Mouse (Mus musculus) hindbrain, embryonic 15.5 days (tissue): Measurements from ENCODE around the gene Nos1. TPM values are rescaled to one million over a fixed set of nuclear protein-coding genes. Genes with fewer than 3 reads are reported as not detected.

Experiments
- ATAC-seq: fragments of 200-750 bp; cut with Nextera tagmentation; 2 replicates; pipeline ENCODE4 v1.8.0; 2017; ENCODE audit warnings: low read depth, moderate number of reproducible peaks, moderate TSS enrichment; ENCODE audit not compliant: low FRiP score
- H3K27ac ChIP-seq: fragments of 300-500 bp; sonication (generic); replicated peaks from 2 replicates; pipeline ENCODE4 v1.5.1; 2015; ENCODE audit warnings: mild to moderate bottlenecking, inconsistent platforms
- H3K27me3 ChIP-seq: fragments of 300-500 bp; sonication (generic); 2 replicates; pipeline ENCODE4 v1.6.1; 2015; ENCODE audit warnings: control low read depth, inconsistent platforms
- H3K36me3 ChIP-seq: fragments of 300-500 bp; sonication (generic); 2 replicates; pipeline ENCODE4 v1.6.1; 2015; ENCODE audit warnings: control low read depth, inconsistent platforms
- H3K4me1 ChIP-seq: fragments of 300-500 bp; sonication (generic); replicated peaks from 2 replicates; pipeline ENCODE4 v1.6.1; 2015; ENCODE audit warnings: control low read depth, inconsistent platforms
- H3K4me2 ChIP-seq: fragments of 300-500 bp; sonication (generic); 2 replicates; pipeline ENCODE4 v1.6.1; 2015; ENCODE audit warnings: moderate library complexity, mild to moderate bottlenecking, inconsistent platforms
- H3K4me3 ChIP-seq: fragments of 300-500 bp; sonication (generic); 2 replicates; pipeline ENCODE4 v1.5.1; 2015; ENCODE audit warnings: mild to moderate bottlenecking, inconsistent platforms
- H3K9ac ChIP-seq: fragments of 300-500 bp; sonication (generic); 2 replicates; pipeline ENCODE4 v1.6.1; 2015; ENCODE audit warnings: inconsistent platforms
- H3K9me3 ChIP-seq: fragments of 300-500 bp; sonication (generic); 2 replicates; pipeline ENCODE4 v1.6.1; 2016; ENCODE audit warnings: control low read depth, inconsistent platforms
- WGBS: fragments of 180-500 bp; shearing (Covaris S2); methylation state at CpG from one replicate; pipeline ENCODE4 v1.1.7; 2015; 5-methylcytosine and 5-hydroxymethylcytosine counted together
- polyA plus RNA-seq: library from polyadenylated mRNA; unstranded; fragments of >200 nt; fragmentation: Nextera tagmentation; extraction: Ambion mirVana; gene quantifications from 2 replicates; pipeline ENCODE4 v1.2.1, GENCODE M21; 2015

Gene Nos1
- polyA plus RNA-seq, 1 experiment from 2014 or later, result 2.6 TPM

DNA sequence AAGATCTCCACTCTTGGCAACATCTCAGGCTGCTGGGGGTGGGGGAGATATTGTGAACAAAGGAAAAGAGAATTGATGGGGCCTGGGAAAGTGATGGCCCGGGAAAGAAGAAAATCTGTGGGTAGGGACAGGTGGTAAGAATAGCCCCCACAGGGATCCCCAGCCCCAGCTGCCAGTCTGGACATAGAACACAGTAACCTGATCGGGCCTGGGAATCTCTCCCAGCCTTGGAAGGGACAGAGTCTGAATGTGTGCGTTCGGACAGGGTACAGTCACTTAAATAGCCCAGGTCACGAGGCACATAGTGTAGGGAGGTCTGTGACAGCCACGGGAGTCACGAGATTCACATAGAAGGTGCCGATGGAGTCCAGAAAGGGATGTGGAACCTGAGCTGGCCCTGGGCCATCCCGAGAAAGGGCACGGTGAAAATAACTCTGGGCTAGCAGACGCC, 21.3 kb downstream of the Nos1 start:
- H3K27me3 ChIP-seq, result no peaks in the 10 kb centered on the region
- H3K9me3 ChIP-seq, result no peaks in the 10 kb centered on the region
- WGBS, result 83% methylated on average over 11 of the region's 11 CpGs
- no peak overlapping the region for H3K27ac ChIP-seq
- no peak overlapping the region for H3K4me2 ChIP-seq
- H3K36me3 ChIP-seq, result no peaks in the 10 kb centered on the region
- H3K4me3 ChIP-seq, result no peak overlapping the region
- no peak for ATAC-seq
- H3K9ac ChIP-seq, result no peak overlapping the region
- no peaks in the 10 kb centered on the region for H3K4me1 ChIP-seq

DNA sequence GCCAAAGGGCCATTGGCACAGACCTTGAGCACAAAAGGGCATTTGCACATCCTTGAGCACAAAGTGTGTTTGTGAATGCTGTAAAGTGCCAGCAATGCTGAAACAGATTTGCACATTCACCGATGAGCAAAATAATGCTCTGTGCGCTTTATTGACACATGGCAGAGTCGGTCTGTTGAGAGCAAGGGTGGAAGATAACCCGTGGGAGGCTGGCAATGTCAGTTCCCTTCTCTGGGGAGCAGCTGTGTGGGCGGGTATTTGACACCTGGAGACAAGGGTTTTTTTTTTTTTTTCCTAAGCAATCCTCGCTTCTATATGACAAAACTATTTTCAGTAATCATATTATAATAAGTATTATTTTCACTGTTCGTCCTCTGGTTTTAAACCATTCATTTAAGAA, 22.7 kb downstream of the Nos1 start:
- Histone ChIP-seq H3K4me1 (no peaks in the 10 kb centered on the region), H3K27me3 (no peaks in the 10 kb centered on the region), H3K4me3 (no peak overlapping the region), H3K4me2 (no peak overlapping the region), H3K9ac (no peak overlapping the region), H3K9me3 (no peaks in the 10 kb centered on the region), H3K36me3 (no peaks in the 10 kb centered on the region), H3K27ac (no peak overlapping the region)
- WGBS, result 73% methylated on average over 7 of the region's 7 CpGs
- no peak for ATAC-seq

DNA sequence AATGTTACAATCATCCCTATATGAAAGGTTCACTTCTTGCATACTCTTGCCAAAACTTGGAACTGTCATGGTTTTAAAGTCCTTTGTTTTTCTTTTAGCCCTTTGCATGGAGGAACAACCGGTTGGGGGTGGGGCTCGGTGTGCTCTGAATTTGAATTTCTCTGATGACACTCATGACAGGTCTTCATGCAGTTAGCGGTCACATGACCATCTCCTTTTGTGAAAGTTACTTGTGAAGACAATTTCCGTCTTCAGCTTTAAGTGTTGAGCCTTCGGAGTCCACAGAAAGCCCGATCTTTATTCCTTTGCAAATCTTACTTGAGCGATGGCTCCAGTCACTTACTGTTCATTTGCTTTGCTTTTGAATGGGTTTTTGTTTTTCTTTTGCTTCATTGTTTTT, 30.1 kb downstream of the Nos1 start:
- Histone ChIP-seq H3K27me3 (no peaks in the 10 kb centered on the region), H3K9ac (no peak overlapping the region), H3K27ac (no peak overlapping the region), H3K4me3 (no peak overlapping the region), H3K4me1 (no peaks in the 10 kb centered on the region), H3K9me3 (no peaks in the 10 kb centered on the region), H3K36me3 (no peaks in the 10 kb centered on the region), H3K4me2 (no peak overlapping the region)
- WGBS, result 91% methylated on average over 7 of the region's 7 CpGs
- no peak for ATAC-seq

DNA sequence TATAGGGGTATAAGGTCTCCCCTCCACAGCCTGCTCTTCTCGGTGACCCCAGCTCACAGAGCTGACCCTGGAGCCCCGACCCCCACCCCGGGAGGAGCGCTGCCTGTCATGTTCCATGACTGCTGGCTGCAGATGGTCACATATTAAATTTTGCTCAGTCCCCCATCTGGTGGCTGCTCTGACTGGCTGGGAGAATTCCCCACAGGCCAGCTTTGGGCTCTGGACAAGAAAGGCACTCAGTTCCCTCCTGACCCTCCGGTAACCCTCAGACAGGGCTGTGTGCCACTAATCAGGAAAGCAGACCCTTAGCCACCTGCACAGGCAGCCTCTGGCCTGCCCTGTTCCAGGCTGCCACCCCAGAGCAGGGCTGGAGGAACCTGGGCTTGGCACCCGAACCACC, 38.0 kb downstream of the Nos1 start:
- WGBS, result 66% methylated on average over 6 of the region's 6 CpGs
- H3K4me1 ChIP-seq, result no peaks in the 10 kb centered on the region
- no peak overlapping the region for H3K27ac ChIP-seq
- no peaks in the 10 kb centered on the region for H3K27me3 ChIP-seq
- H3K9me3 ChIP-seq, result no peaks in the 10 kb centered on the region
- no peaks in the 10 kb centered on the region for H3K36me3 ChIP-seq
- ATAC-seq, result no peak
- no peak overlapping the region for H3K4me3 ChIP-seq
- no peak overlapping the region for H3K9ac ChIP-seq
- no peak overlapping the region for H3K4me2 ChIP-seq

DNA sequence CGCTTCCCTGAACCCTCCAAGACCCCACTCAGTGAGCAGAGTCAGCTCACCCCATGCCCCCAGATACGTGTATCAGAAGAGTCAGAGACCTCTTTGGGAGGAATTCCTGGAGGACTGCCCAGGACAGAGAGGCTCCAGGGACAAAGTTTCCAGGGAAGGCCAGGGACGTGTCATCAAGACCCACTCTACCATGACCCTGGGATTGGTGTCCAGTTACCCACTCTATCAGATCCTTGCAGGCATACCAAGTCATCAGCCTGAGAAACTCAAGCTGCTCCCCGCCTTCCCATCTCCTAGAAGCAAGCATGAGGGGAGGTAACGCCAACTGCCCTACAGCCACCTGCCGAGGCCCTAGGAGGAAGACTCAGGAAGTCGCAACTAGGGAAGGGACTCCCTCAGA, 39.6 kb downstream of the Nos1 start:
- Histone ChIP-seq H3K9me3 (no peaks in the 10 kb centered on the region), H3K36me3 (no peaks in the 10 kb centered on the region), H3K27me3 (no peaks in the 10 kb centered on the region), H3K4me2 (no peak overlapping the region), H3K4me1 (no peaks in the 10 kb centered on the region), H3K4me3 (no peak overlapping the region), H3K9ac (no peak overlapping the region), H3K27ac (no peak overlapping the region)
- WGBS, result 77% methylated on average over 7 of the region's 7 CpGs
- no peak for ATAC-seq

DNA sequence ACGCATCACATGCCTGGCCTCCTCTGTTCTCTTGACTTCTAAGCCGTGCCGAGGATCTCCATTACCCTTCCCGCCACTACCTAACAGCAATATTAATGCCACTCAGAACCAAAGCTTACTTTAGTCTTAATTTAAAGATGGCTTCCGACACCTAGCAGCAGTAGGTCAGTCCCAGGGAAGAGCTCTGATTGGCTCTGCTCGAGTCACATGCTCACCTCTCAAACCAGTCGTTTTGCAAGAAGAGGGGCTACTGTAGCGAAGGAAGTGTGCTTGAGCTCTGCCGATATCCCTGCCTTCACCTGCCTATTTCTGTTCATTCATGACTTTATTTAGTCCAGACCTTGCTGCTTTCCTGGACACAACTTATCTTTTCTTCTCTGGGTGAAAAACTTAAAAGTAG, 43.0 kb downstream of the Nos1 start:
- H3K9me3 ChIP-seq, result no peaks in the 10 kb centered on the region
- WGBS, result 95% methylated on average over 9 of the region's 9 CpGs
- ATAC-seq, result no peak
- H3K4me1 ChIP-seq, result no peaks in the 10 kb centered on the region
- no peaks in the 10 kb centered on the region for H3K36me3 ChIP-seq
- H3K4me2 ChIP-seq, result no peak overlapping the region
- H3K27ac ChIP-seq, result no peak overlapping the region
- H3K9ac ChIP-seq, result no peak overlapping the region
- no peak overlapping the region for H3K4me3 ChIP-seq
- H3K27me3 ChIP-seq, result no peaks in the 10 kb centered on the region

DNA sequence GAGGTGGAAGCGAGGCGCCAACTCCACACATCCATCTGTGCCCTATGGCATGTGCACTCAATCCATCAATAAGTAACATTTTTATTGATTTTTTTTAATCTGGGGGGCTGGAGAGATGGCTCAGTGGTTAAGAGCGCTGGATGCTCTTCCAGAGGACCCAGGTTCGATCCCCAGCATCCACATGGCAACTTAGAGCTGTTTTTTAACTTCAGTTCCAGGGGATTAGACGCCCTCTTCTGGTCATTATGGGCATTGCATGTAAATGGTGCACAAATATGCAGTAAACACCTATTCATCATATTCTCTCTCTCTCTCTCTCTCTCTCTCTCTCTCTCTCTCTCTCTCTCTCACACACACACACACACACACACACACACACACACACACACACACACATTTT, 43.7 kb downstream of the Nos1 start:
- Histone ChIP-seq H3K27ac (no peak overlapping the region), H3K27me3 (no peaks in the 10 kb centered on the region), H3K4me1 (no peaks in the 10 kb centered on the region), H3K36me3 (no peaks in the 10 kb centered on the region), H3K4me3 (no peak overlapping the region), H3K4me2 (no peak overlapping the region), H3K9ac (no peak overlapping the region), H3K9me3 (no peaks in the 10 kb centered on the region)
- no peak for ATAC-seq
- 79% methylated on average over 5 of the region's 5 CpGs for WGBS

DNA sequence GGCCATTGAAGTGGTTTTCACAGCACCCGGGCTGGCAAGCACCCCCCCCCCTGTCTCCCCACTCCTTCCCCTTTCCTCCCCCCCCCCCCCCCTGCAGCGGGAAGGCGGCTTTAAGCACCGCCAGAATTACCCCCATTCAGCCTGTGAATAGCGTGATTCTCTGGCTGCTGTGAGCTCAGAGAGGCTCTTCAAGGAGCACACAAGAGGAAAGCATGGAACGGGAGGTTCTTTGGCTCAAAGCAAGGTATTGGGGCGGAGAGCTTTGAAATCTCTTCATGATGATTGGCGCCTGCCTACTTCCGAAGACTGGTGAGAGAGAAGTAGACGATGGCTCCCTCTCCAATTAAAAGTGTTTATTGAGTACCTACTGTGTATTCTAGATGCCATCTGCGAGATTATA, 44.5 kb downstream of the Nos1 start:
- no peak overlapping the region for H3K4me3 ChIP-seq
- no peak overlapping the region for H3K4me2 ChIP-seq
- H3K4me1 ChIP-seq, result no peaks in the 10 kb centered on the region
- H3K27ac ChIP-seq, result no peak overlapping the region
- no peak for ATAC-seq
- no peak overlapping the region for H3K9ac ChIP-seq
- H3K27me3 ChIP-seq, result no peaks in the 10 kb centered on the region
- 71% methylated on average over 10 of the region's 11 CpGs for WGBS
- no peaks in the 10 kb centered on the region for H3K9me3 ChIP-seq
- H3K36me3 ChIP-seq, result no peaks in the 10 kb centered on the region

DNA sequence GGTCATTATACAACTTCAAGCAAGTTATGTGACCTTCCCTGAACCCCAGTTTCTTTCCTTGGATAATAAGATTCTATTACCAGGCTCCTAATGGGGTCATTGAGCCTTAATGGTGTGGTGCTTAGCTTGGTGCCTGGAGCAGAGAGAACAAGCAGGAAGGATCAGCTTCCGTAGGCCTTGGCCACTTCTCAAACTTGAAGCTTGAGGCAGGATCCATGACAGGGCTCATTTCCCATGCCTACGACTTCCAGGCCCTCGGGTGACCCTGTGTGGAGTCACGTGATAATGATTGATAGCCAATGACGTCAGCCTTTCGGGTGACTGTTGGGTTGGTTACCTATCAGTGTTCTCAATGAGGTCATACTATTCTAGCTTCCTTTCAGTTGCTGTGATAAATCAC, 46.5 kb downstream of the Nos1 start:
- 80% methylated on average over 6 of the region's 6 CpGs for WGBS
- no peaks in the 10 kb centered on the region for H3K4me1 ChIP-seq
- no peak for ATAC-seq

DNA sequence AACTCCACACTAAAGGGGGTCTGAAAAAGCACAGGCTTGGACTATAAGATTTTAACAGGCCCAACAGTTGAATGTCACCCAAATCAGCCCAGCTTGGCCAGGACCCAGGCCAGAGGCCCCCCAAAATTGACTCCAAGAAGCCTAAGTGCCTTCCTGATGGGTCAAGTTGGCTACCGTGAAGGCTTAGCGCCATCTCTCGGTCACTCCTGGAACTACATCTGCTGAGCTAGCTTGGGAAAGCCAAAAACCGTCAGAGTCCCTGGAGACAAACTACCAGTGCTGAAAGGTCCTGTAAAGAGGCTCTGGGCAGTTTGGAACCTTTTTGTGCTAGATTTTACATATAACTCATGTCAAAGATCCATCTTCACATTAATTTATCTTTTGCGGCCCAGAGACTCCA, 56.1 kb downstream of the Nos1 start:
- Histone ChIP-seq H3K36me3 (no peaks in the 10 kb centered on the region), H3K4me2 (no peak overlapping the region), H3K4me3 (no peak overlapping the region), H3K9me3 (no peaks in the 10 kb centered on the region), H3K27me3 (peaks cover 18% of the 10 kb centered on the region), H3K9ac (no peak overlapping the region), H3K27ac (no peak overlapping the region), H3K4me1 (peaks cover 27% of the 10 kb centered on the region)
- WGBS, result 12% methylated on average over 5 of the region's 5 CpGs
- no peak for ATAC-seq

More for the DNA sequence above, 46.5 kb downstream of the Nos1 start:
- H3K36me3 ChIP-seq, result no peaks in the 10 kb centered on the region
- no peaks in the 10 kb centered on the region for H3K9me3 ChIP-seq
- H3K4me2 ChIP-seq, result no peak overlapping the region
- H3K9ac ChIP-seq, result no peak overlapping the region
- no peak overlapping the region for H3K27ac ChIP-seq
- no peaks in the 10 kb centered on the region for H3K27me3 ChIP-seq
- H3K4me3 ChIP-seq, result no peak overlapping the region

DNA sequence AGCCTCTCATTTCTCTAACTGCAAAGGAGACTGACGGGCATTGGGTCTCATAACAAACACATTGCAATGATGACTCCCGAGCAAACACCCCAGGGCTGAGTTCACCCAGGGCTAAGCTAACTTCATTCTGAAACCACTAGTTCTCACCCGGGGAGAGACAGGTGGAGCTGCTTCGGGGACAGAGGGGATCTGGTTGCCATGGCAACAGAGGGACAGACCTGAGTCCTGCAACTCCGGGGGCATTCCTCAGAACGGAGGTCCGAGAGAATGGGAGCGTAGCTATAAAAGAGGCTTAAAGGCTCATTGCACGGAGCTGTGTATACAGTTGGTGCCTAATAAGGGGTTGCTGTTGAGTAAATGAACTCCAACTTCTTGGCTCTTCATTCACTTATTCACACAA, 56.9 kb downstream of the Nos1 start:
- H3K9me3 ChIP-seq, result no peaks in the 10 kb centered on the region
- H3K27me3 ChIP-seq, result peaks cover 26% of the 10 kb centered on the region
- H3K4me3 ChIP-seq, result no peak overlapping the region
- peaks cover 35% of the 10 kb centered on the region for H3K4me1 ChIP-seq
- no peaks in the 10 kb centered on the region for H3K36me3 ChIP-seq
- no peak overlapping the region for H3K9ac ChIP-seq
- no peak overlapping the region for H3K27ac ChIP-seq
- no peak for ATAC-seq
- 11% methylated on average over 9 of the region's 9 CpGs for WGBS
- no peak overlapping the region for H3K4me2 ChIP-seq

DNA sequence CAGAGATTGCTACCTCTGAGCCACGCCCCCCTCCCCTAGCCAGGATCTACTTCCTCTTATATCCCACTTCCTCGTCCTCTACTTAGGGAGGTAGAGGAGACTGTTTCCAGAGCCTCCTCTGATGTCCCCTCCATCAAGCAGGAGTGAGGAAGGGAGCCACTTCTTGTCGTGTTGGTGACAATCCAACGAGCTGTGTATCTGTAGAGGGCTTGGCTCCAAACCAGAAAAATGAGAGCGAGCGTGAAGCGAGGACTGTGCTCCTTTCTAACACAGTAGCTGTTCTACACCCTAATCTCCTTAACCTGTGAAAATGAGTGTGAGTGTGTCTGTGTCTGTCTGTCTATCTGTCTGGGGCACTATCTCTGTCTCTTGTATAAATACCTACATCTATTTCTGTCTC, 58.7 kb downstream of the Nos1 start:
- Histone ChIP-seq H3K36me3 (no peaks in the 10 kb centered on the region), H3K9ac (no peak overlapping the region), H3K9me3 (no peaks in the 10 kb centered on the region), H3K4me2 (no peak overlapping the region), H3K4me3 (no peak overlapping the region), H3K4me1 (peaks cover 38% of the 10 kb centered on the region), H3K27ac (no peak overlapping the region), H3K27me3 (peaks cover 41% of the 10 kb centered on the region)
- WGBS, result 71% methylated on average over 7 of the region's 7 CpGs
- no peak for ATAC-seq

DNA sequence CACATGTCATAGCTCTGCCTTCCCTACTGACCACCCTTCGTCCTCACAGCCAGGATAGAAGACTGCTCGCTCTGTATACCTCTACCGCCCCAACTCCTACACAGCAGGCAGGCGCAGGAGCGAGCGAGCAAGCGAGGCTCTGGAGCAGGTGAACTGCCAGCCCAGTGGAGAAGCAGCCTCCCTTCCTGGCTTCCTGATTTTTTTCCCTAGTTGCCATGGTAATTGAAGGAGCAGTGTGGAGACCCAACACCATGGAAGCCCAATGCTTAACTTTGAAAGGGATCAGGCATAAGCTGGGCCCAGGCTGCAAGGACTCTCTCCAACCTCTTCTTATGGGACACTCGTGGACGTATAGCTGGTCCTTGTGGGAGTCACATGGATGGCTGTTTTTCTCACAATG, 59.4 kb downstream of the Nos1 start:
- Histone ChIP-seq H3K36me3 (no peaks in the 10 kb centered on the region), H3K4me3 (no peak overlapping the region), H3K9ac (no peak overlapping the region), H3K4me2 (no peak overlapping the region), H3K9me3 (no peaks in the 10 kb centered on the region), H3K27me3 (peaks cover 41% of the 10 kb centered on the region), H3K27ac (no peak overlapping the region), H3K4me1 (peaks cover 38% of the 10 kb centered on the region)
- WGBS, result 27% methylated on average over 9 of the region's 9 CpGs
- ATAC-seq, result no peak
